Mouse (Mus musculus) layer of hippocampus, adult 9-10 months (tissue): ENCODE results near the gene 4931428L18Rik.

Experiments
- DNase-seq: peaks from one replicate; pipeline ENCODE4 v3.0.0; 2022; ENCODE audit warnings: low spot score

The 4931428L18Rik gene

GRCm38 (mm10) chr1:31222564-31222963, at the start of gene 4931428L18Rik, which contains the start of gene Pih1d3:
4931428L18Rik (minus strand) TSS chr1:31222684.
Pih1d3 (plus strand) TSS chr1:31222838.
- no peak for DNase-seq

- DNase-seq, result no peak
Observed at GRCm38 (mm10) chr1:31260218-31260923, 37.9 kb upstream of the 4931428L18Rik start.

GRCm38 (mm10) chr1:31233319-31234036, 11.0 kb upstream of the 4931428L18Rik start:
- DNase-seq, result no peak

- DNase-seq, result no peak
Observed at GRCm38 (mm10) chr1:31220599-31221250, 1.8 kb downstream of the 4931428L18Rik start.

- DNase-seq, result no peak
Observed at GRCm38 (mm10) chr1:31214831-31215230, 7.7 kb downstream of the 4931428L18Rik start.

- peak; percentile 69 for DNase-seq
Observed at GRCm38 (mm10) chr1:31210144-31210543, 12.3 kb downstream of the 4931428L18Rik start.

GRCm38 (mm10) chr1:31205770-31206169, 16.7 kb downstream of the 4931428L18Rik start:
- DNase-seq, result no peak

- no peak for DNase-seq
Observed at GRCm38 (mm10) chr1:31205346-31205745, 17.1 kb downstream of the 4931428L18Rik start.

- DNase-seq, result no peak
Observed at GRCm38 (mm10) chr1:31203771-31204170, 18.7 kb downstream of the 4931428L18Rik start.

- DNase-seq, result no peak
Observed at GRCm38 (mm10) chr1:31196959-31197358, 25.5 kb downstream of the 4931428L18Rik start.

GRCm38 (mm10) chr1:31195633-31196032, 26.9 kb downstream of the 4931428L18Rik start:
- no peak for DNase-seq

GRCm38 (mm10) chr1:31190237-31190866, 32.1 kb downstream of the 4931428L18Rik start:
- no peak for DNase-seq

GRCm38 (mm10) chr1:31178264-31178663, 44.2 kb downstream of the 4931428L18Rik start:
- no peak for DNase-seq

- DNase-seq, result no peak
Observed at GRCm38 (mm10) chr1:31176101-31176500, 46.4 kb downstream of the 4931428L18Rik start, which contains the start of gene Lgsn. Lgsn (plus strand) TSS chr1:31176401.

- DNase-seq, result no peak
Observed at GRCm38 (mm10) chr1:31175401-31175800, 47.1 kb downstream of the 4931428L18Rik start.

GRCm38 (mm10) chr1:31165326-31166121, 57.0 kb downstream of the 4931428L18Rik start:
- no peak for DNase-seq

- DNase-seq, result no peak
Observed at GRCm38 (mm10) chr1:31164527-31165189, 57.8 kb downstream of the 4931428L18Rik start.

GRCm38 (mm10) chr1:31156884-31157283, 65.6 kb downstream of the 4931428L18Rik start:
- DNase-seq, result no peak

- no peak for DNase-seq
Observed at GRCm38 (mm10) chr1:31156185-31156584, 66.3 kb downstream of the 4931428L18Rik start.

- DNase-seq, result peak; percentile 64
Observed at GRCm38 (mm10) chr1:31153793-31154349, 68.6 kb downstream of the 4931428L18Rik start.
